Mouse (Mus musculus): Measurements from ENCODE around the gene Pex7.

GRCm38 (mm10) chr10:19915301-19915700 is 7.8 kb upstream of the Pex7 start:
- no peak for TF ChIP-seq POLR2A (IDR thresholded peaks at IDR 0.05; ENCODE audit: control insufficient read depth, extremely low read depth, insufficient read depth, low read length, poor library complexity)
- no peak for TF ChIP-seq CTCF (IDR thresholded peaks at IDR 0.05; ENCODE audit: borderline replicate concordance, control insufficient read depth, extremely low read depth, insufficient read depth, low read length, poor library complexity)
